Mouse (Mus musculus) mouse trophoblast stem cell (cell line): ENCODE results near the gene Olfr1214.
"Not testable (repeated sequence)": the region's sequence is repeated elsewhere in the genome, so short reads cannot be mapped to it uniquely, and the experiment has no call there.

Source experiments
- in situ Hi-C, 2 experiments: fragments of 300-500 bp; cut with MseI, MboI; formaldehyde crosslinking; loops; 2 replicates in 1 of 2; 3 replicates in 1 of 2; pipeline ENCODE4 v1.15.1; 2025

Gene Olfr1214

DNA sequence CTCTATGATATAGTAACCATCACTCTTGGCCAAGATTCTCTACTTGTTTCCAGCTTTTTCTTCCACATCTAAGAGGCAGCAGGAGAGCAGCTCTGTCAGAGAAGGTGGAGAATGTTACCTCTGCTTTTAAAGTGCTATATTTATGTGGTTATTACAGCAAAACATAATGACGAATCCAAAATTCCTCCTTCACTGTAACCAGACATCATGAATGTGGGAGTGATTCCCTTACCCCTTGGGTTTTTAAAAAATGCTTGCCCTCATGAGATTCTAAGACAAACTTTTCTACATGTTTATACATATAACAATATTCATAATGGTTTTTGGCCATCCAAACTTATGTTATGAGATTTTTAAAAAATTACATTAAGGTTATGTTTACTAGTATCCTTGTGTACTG is at the start of gene Olfr1214:
Gene Olfr1214 (minus strand): TSS at position 101 of the 400 bp plus-strand sequence.
- in situ Hi-C loops = no loop called here

GRCm38 (mm10) chr2:89031965-89032364 is 39.5 kb upstream of the Olfr1214 start, which contains the start of gene Olfr1217:
Gene Olfr1217 (minus strand): TSS chr2:89032065.
- in situ Hi-C loops = no loop called here

- in situ Hi-C loops = not testable (repeated sequence)
Measured at GRCm38 (mm10) chr2:89021436-89021835, 29.0 kb upstream of the Olfr1214 start.

DNA sequence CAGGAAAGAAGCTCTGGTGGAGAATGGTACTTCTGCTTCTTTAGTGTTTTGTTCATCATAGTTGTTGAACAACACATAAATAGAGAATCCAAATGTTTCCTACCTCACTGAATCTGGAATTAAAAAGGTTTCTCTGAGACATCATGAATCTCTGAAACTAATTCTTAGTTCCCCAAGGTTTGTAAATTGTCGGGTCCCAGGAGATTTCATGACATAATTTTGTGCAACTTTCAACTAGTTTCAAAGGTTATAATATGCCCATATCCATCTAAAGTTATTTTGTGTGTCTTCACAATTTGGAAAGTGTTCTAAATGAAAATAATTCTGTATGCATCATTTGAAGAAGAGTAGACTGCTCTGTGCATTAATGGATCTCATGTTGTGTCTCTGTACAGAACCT is 25.8 kb upstream of the Olfr1214 start, which contains the start of gene Olfr1216:
Gene Olfr1216 (minus strand): TSS at position 101 of the 400 bp plus-strand sequence.
- in situ Hi-C loops = no loop called here

- in situ Hi-C loops = no loop called here
Measured at GRCm38 (mm10) chr2:89006873-89007272, 14.4 kb upstream of the Olfr1214 start, which contains the start of gene Olfr1215. Gene Olfr1215 (minus strand): TSS chr2:89006973.

DNA sequence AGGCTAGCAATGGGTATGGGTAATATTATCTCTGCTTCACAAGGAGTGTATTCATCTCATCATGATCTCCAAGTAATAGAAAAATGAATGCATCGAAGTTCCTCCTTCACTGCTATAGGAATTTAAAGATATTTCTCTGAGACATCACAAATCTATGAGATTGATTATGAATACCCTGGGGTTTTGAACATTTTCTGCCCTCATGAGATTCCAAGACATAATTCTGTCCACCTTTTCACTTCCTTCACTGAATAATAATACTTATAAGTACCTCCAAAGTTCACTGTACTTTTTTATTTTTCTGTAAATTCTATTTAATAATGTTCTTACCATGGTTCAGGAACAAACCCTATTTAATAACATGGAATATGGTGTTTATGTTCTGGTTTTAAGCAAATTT is 12.3 kb downstream of the Olfr1214 start, which contains the start of gene Gm13762:
Gene Gm13762 (minus strand): TSS at position 101 of the 400 bp plus-strand sequence.
- in situ Hi-C loops = no loop called here

- in situ Hi-C loops = no loop called here
Measured at GRCm38 (mm10) chr2:88953669-88954068, 38.8 kb downstream of the Olfr1214 start, which contains the start of gene Olfr1212. Gene Olfr1212 (plus strand): TSS chr2:88953969.

GRCm38 (mm10) chr2:88938011-88938410 is 54.4 kb downstream of the Olfr1214 start, which contains the start of gene Olfr1211:
Gene Olfr1211 (minus strand): TSS chr2:88938111.
- in situ Hi-C loops = no loop called here
